Mouse (Mus musculus): Measurements from ENCODE around the gene Rala.
A peak's percentile ranks its signal among the peaks of the same experiment; 100 is the strongest.
"Not testable (repeated sequence)": the region's sequence is repeated elsewhere in the genome, so short reads cannot be mapped to it uniquely, and the experiment has no call there.

The Rala gene

DNA sequence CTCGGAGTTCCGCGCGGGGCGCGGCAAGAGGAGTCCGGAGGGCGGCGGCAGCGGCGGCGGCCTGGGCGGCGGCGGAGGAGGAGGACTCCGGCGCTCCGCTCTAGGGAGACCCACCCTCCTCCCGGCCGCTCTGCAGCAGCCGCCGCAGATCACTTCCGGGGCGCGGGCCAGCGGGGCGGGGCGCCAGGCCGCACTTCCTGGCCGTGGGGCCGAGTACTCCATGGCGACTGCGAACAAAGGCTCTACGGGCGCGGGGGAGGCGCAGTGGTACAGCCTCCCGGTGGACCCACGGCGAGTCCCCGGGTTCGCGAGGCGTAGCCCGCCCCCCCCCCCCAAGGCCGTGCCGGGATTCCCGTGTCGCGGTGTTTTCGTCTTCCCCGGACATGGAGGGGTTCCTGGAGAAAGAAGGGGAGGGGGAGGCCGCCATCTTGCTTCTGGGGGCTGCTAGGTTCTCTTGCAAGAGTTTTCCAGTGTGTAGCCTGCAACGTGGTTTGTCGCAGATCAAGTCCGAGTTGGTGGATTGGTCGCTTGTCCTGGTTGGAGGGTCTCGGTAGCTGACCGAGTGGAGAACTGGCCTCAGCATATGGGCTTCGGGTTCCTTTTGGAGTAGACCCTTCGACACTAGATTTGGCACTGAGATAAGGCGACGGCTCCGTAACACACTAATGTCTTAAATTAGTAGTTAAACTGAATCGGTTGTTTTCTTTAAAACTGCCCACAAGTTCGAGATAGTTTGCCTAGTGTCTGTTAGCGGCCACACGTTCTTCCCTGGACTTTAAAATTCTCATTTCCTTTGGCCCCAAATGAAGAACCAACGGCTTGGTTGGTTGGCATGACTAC lies at the start of gene Rala:
Gene Rala (minus strand): TSS at position 162 of the 840 bp plus-strand sequence.
- peak; percentile 96 for DNase-seq

DNA sequence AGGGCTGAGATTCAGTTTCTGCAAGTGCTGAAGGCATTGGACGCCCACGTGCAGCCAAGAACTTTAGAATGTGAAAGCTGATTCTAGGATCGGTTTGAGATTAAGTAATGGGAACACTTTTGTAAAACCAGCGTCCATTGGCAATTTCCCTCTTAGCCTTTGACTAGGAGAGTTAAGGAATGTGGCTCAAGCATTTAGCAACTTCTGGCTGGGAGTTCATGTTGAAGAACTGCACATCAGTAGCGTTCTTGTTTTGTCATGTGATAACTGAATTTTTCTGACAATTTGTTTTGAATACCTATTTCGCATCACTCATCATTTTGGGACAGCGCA lies 49.4 kb upstream of the Rala start:
- no peak for DNase-seq

DNA sequence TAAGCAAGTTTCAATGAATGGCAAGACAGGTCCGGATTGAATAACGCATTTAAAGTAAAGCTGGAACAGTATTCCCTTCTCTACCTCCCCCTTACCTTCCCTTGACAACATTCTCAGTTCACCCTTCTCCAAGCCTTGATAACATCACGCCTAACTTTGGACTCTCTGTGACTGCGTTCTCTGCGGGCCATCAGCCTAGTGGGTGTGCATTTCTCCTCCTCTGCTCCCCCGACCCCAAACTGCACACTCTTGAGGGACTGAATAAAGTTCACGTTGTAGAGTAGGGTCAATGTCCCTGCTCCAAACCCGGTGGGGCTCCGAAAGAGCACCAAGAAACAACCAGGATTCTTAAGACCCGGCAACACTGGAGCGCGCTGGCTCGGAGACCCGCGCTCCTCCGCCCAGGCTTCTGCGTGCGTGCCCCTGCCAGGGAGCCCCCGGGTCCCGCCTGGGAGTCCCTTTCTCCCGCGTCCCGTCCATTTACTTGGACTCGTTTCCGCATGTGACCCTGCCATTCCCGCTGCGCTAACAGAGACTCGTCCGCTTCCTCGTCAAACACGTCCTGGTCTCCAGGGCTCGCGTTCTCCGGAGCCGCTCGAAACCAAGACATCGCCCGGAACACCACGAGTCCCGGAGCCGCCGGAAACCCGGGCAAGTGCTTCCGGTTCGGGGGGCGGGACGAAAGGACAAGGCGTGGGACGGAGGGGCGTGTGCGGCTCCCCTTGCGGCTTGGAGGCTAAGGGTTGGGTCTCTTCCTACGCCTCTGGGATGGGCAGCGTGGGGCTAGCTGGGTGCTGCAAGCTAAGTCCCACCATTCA lies 48.9 kb upstream of the Rala start, which contains the start of gene Yae1d1:
Gene Yae1d1 (minus strand): TSS at position 653 of the 818 bp plus-strand sequence.
- DNase-seq, result peak; percentile 95

DNA sequence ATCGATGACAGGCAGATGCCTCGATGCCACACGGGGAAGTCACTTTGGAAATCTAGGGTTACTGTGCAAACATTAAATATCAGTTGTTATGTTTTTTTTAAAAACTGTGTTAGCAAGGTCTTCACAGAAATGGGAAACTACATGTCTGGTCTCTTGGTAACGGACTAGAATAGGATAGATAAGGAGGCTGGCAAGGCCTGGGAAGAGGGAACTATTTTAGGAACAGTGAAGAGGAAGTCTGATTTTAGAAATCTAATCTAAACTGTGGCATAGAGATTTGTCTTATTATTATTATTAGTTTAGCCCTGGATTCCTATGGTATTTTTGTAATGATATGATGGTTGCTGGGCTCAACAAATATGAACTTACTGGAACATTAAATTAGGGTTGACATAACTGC lies 48.0 kb upstream of the Rala start:
- no peak for DNase-seq

DNA sequence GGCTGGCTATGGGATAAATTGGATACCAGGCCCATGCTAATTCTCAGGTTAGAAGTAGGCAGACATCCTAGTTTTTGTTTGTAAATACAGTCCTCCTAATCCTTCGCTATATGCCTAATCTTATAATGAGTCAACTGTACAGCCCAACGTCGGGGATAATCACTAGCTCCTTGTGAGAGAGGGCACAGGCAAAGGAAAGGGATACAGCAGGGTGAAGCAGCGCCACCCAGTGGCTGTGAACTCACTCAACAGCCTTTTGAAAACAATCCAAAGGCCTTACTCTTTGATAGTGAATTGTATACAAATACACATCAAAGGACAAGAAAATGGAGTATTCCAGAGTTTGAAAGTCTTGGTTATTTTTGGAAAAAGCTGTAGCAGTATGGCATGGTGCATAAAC lies 39.2 kb upstream of the Rala start:
- peak; percentile 45 for DNase-seq

DNA sequence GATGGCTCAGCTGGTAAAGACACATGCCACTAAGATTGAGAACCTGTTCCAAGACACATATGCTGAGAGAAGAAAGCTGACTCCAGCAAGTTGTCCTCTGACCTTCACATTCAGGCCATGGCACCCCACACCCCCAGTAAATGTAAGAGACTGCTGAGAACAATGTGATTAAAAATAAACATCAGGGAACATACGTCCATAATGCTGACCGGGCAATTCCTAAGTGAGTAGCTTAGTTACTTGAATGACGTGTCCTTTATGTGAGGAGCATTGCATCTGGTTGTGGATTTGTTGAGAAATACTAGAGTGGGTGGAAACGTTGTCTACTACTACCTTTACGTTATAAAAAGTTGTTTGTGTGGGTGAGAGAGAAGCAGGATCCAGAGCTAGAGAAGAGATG lies 38.6 kb upstream of the Rala start:
- no peak for DNase-seq

DNA sequence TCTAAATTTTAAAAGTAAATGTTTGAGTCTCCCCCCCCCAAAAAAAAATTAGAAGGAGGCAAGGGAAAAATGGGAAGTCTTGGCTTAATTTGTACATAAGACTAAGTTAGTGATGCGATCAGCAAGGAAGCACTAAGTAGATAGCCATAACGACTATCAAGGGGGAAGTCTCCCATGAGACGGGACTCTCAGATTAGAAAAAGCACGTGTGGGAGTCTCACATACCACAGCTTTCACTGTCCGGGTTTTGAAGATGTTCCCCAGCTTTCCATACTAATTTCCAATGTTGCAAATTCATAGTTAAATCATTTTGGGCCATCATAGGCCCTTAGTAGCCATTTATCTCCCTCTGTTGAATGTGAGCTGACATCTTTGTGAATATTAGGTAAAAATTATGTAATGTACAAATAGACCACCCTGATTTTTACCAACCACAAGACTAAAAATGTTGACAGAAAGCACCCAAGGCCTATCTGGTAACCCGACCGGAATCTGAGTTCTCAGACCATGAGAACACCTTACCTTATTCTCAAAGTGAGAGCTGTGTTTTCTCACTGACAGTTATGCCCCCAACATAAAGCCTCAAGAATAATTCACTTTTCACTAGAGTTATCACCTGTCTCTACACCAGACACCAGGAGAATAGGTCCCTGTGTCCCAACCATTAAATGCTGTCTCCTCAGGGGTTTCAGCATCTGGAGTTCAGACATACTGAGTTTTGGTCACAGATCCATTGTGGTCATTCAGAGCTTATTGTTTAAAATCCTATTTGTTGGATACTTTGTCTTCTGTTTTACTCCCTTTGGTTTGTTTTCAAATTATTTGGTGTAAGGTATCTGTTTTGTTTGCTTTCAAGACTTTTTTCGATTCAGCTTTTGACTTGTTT lies 33.1 kb upstream of the Rala start:
- DNase-seq, result no peak

DNA sequence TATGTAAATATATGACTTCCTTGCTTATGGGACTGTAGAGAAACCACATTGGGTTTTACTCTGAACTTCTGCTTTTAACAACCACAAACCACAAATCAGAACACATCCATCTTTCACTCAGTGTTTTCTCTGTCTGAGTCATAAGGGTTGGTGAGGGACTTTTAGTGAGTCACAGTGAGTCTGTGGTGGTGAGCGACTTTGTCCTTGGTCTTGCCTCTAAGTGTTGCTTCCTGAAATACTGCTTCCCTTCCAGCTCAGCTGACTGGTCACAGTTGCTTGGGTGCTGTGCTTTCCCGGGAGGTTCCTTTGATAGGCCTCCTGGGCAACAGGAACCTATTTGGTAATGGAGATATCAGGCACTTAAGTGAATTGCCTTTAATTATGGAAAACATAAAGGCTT lies 31.9 kb upstream of the Rala start:
- DNase-seq, result no peak

DNA sequence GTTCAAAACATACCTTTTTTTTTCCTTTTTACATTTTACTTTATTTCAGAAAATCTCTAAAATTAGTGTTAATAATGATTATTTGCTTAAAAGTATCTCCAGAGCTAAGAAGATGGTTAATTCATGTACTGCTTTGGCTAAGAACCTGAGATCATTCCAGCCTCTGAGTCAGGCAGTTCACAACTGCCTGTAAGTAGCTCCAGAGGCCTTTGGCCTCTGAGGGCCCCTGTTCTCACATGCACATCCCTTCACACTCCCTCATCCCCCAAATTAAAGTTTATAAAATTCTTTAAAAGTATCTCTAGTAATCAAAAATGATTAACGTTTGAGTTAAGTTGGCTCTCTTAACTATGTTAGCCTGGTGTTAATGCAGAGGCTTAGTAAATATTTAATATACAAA lies 31.4 kb upstream of the Rala start:
- no peak for DNase-seq

DNA sequence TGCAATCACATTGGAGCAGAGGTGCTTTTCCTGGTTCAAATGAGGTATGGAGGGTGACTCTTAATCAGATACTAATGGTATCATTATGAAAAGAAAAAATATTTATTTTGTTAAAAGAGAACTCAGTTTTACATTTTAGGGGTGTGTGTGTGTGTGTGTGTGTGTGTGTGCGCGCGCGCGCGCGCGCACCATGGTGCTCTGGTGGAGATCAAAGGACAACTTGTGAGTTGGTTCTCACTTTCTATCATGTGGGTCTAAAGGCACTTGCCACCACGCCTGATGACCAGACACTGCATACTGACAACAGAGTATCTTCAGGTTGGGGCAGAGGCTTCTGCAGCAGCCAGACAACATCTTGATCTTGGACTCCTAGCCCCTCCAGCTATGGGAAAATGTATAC lies 30.7 kb upstream of the Rala start:
- DNase-seq, result no peak

DNA sequence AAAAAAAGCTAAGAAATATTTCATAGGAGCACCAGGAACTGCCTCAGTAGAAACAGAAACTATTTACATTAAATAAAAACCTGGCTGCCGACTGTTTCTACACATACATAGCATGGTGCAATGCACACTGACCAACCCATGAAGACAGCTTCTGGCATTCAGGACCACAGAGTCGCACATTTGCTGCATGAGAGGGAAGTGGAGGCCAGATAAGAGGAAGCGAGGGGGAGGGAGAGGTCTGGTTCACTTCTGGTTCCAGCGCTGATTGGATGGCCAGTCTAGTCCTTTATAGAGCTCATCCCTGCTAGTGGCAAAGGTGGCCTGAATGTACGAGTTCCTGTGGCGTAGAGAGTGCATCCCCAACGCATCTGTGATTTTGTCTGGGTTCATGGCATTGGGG lies 16.6 kb upstream of the Rala start:
- DNase-seq, result no peak

DNA sequence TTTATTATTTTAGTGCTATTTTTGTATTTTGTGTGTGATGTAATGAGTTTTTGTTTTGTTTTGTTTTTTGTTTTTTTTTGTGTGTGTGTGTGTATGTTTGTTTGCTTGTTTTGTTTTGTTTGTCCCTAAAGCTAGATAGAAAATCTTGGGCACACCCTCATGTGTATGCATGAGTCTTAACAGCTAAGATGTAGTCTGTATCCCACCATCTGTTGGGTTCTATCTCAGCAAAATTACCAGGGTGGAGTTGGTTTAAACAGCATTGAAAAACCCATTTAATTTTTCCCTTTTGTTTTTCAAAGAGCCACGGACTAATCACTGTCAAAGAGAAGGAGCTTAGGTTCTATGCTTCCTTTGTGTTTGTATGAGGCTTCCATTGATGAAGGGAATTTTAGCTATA lies 10.2 kb upstream of the Rala start:
- DNase-seq, result no peak

DNA sequence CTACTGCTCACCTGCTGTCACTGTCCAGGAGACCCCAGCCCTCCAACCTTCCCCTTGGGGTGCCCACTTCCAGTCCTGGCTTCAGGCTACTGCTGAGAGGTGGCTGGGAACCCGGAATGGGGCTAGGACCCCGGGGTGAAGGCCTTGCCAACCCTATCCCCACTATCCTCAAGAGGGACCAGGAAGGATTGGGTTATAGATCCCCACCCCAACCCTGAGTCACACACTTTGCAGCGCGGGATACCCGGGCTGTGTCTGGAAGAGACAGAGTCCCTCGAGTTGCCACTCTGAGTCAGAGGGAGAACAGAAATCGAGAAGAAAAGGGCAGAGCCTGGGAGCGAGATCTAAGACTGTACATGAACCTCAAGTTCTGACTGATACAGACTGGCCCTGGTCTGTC lies 6.5 kb upstream of the Rala start:
- not testable (repeated sequence) for DNase-seq

DNA sequence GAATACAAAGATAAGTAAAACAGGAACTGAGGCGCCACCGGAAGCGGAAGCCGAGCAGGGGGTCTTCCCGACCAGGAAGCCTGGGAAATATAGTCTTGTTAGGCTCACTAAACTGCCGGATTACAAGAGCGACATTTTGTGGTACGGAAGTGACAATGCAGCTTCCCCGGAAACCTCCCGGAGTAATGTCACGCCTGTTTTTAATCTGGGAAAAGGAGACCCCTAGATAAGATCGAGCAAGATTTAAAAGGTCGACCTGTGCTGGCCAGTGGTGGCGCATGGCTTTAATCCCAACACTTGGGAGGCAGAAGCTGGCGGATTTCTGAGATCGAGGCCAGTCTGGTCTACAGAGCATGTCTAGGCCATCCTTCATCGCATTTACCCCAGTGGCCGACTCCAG lies 5.5 kb upstream of the Rala start:
- no peak for DNase-seq

DNA sequence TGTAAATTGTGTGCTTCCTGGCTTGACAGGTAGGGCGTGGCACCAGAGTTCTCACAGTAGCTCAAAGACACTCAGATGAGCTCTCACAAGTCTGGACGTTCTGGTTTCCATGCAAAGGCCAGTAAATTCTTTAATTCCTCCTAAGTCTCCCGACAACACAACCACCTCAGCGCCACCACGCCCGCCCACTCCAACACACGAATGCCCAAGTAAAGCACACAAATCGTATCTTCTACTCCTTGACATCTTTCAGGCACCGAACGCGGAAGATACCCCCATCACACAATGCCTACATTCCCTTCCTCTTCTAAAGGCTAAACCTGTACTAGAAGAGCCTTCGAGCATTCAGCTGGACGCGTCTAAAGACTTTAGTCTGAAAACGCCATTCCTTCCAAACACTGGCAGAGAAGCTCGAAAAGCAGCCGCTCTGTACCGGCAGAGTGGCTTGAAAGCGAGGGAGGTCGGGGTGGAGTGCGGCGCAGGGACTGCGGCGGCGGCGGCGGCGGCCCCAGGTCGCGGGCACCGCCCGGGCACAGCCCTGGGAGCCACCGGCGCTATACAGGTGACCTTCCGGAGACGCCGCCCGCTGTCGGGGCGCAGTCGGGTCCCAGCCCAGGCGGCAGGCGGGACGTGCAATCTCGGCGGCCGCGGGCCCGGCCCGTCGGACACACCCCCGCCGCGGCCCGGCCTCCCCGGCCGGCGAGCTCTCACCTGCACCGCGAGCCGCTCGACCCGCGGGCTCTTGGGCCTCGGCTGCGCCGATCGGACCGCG lies 547 bp downstream of the Rala start:
- DNase-seq, result peak; percentile 16

DNA sequence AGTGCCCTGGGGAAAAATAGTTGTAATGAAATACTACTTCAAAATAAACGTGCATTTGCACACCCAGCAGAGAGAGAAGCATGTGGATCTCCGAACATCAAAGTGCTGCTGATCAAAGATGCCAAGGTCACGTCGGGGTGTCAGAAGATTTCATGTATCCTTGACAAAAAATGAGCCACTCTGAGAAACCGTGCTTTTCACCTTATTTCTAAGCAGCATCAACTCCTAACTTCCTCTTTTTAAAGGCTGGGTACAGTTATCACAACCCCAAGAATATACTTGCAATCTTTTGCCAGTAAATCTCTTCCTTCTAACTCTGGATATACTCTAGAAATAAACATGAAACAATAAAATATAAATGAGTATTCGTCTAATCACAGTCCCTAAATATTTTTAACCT lies 1.7 kb downstream of the Rala start:
- DNase-seq, result no peak

DNA sequence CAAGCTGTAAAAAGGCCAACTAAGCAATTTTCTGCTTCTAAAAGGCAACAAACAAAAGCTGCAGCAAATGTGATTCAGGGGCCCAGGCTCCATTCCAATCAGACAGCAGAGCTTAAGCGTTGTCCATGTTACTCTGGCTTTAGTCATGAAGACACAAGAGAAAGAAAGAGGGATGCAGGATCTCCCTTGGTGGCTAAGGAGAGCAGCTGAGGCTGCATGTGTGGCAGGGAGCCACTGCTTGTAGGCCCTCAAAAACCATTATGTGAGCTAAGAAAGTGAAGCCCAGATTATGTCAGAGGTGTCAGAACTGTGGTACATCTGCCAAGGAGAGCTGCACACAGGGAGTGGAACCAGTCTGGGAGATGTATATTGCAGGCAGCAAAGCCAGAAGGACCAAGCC lies 36.7 kb downstream of the Rala start:
- peak; percentile 62 for DNase-seq

DNA sequence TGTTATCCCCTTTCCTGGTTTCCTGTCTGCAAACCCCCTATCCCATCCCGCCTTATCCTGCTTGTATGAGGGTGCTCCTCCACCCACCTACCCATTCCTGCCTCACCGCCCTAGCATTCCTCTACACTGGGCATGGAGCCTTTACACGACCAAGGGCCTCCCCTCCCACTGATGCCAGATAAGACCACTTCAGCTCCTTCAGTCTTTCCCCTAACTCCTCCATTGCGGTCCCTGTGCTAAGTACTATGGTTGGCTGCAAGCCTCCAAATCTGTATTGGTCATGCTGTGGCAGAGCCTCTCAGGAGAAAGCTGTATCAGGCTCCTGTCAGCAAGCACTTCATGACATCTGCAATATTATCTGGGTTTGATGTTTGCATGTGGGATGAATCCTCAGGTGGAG lies 42.6 kb downstream of the Rala start:
- no peak for DNase-seq

DNA sequence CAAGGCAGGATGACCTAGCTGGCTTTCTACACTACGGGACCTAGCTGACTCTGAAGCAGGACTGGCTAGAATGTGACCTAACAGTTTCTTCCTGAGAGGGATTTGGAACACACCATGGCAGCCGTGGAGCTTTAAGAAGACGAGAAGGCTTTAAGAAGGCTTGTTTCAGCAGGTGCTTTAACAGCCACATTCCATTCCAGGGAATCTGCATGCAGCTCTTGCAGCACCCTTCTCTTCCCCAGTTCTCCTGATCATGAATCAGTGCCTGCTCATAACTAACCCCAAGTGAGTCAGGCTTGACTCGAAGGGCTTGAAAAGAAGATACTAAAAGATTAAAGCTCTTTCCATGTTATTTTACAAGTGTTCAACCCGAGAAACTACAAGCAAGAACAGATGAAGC lies 43.4 kb downstream of the Rala start:
- DNase-seq, result no peak

DNA sequence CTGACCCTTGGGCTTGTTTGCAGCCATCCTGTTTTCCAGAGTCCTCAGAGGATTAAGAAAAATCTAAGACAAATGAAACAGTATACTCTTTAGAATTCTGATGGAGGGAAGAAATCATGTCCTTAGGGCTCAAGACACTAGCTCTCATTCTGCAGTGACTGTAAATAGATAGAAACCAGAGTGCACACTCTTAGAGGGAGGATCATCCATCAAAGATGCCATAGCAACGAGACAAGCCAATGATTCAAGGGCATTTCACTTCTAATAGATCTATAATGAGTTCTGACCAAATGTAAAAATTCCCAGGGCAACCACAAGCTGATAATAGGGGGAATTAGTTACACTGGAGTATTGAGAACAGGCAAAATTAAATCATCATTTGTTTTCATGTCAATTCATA lies 47.0 kb downstream of the Rala start:
- DNase-seq, result no peak

DNA sequence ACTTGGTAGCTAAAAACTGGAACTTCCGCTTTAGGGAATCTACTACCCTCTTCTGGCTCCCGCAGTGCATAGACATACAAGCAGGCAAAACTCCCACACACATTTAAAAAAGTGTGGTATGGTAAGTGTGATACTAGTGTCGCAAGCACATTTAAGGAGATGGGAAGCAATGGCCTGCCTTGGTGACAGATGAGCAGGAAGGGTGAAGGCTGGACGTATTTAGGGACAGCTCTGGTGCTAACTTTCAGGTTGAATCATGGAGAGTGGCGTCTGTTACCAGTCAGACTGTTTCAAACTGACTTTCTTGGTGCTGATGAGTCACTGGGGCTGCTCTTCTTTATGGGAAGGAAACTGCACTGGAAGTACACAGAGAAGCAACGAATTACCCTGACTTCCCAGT lies 52.5 kb downstream of the Rala start:
- DNase-seq, result no peak

DNA sequence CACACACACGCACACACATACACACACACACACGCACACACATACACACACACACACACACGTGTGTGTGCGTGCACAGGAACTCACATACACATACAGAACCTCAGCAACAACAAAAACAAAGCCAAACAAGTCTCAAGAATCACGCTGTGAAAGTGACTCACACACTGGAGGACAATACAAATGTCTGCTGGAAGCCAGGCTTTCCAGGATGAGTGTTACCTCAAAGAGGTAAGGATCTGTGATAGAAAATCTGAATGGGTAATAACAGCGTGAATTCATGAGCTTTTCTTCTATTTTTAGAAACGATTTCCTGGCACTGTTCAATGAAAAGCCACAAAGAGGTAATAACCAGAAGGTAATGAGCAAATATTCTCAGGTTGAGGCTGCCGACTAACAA lies 59.8 kb downstream of the Rala start:
- no peak for DNase-seq

DNA sequence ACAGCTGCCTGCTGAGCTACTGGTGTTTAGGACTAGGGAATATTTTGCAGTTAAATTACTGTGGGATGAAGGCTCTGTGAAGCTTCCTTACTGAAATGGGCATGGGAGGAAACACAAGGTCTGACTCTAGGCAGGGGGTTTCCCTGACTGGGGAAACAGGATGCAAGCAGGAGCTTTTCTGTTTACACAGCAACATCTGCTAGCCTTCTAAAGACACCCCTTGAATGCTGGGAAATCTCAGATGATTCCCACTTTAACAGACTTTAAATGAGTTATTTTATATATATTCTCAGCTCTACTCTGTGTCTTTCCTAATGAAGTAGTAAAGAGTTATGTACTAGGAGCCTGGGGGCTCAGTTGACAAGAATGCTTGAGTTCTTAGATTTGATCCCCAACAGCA lies 65.0 kb downstream of the Rala start:
- DNase-seq, result peak; percentile 63

Data from lung, postnatal 10 days (tissue).